Mouse (Mus musculus) bone marrow, adult 2 months (tissue): ENCODE data around the gene Traf5. TPM values are rescaled to one million over a fixed set of nuclear protein-coding genes. Genes with fewer than 3 reads are reported as not detected.

Source experiments
- H3K27ac ChIP-seq: fragments of 200-500 bp; 2 replicates; pipeline ENCODE4 v1.5.1; 2012; ENCODE audit warnings: low read depth, mild to moderate bottlenecking, control low read depth, inconsistent platforms, low read length; ENCODE audit not compliant: control insufficient read depth, poor library complexity, insufficient read depth
- H3K4me1 ChIP-seq: fragments of 200-500 bp; 2 replicates; pipeline ENCODE4 v1.6.1; 2011; ENCODE audit warnings: low read length; ENCODE audit not compliant: control insufficient read depth, insufficient read depth
- H3K4me3 ChIP-seq: fragments of 200-500 bp; replicated peaks from 2 replicates; pipeline ENCODE3; 2011; ENCODE audit warnings: mild to moderate bottlenecking, low read depth, low read length, control low read depth; ENCODE audit not compliant: control insufficient read depth
- CTCF ChIP-seq: fragments of 200-500 bp; IDR thresholded peaks from 2 replicates; pipeline ENCODE4 v1.5.1; 2011; ENCODE audit warnings: low read length, control low read depth; ENCODE audit not compliant: control insufficient read depth, insufficient read depth
- POLR2A ChIP-seq: fragments of 200-500 bp; IDR thresholded peaks from 2 replicates; pipeline ENCODE4 v1.6.1; 2011; ENCODE audit warnings: low read depth, mild to moderate bottlenecking, control low read depth, low read length, borderline replicate concordance; ENCODE audit not compliant: control insufficient read depth
- WGBS: fragments of 180-500 bp; shearing (Covaris S2); methylation state at CpG from one replicate; pipeline ENCODE4 v1.1.7; 2018; 5-methylcytosine and 5-hydroxymethylcytosine counted together
- polyA plus RNA-seq: library from polyadenylated mRNA; stranded (reverse); fragments of >200 nt; gene quantifications from 2 replicates; pipeline ENCODE4 v1.2.4, GENCODE M21; 2011; ENCODE audit warnings: low replicate concordance; ENCODE audit not compliant: missing spikeins, insufficient read depth, insufficient read length

Traf5 gene
- polyA plus RNA-seq, 1 experiment, result 35.4 TPM

- no peak for TF ChIP-seq POLR2A
- no peak for TF ChIP-seq CTCF
- Histone ChIP-seq H3K27ac (no peak overlapping the region), H3K4me3 (no peak overlapping the region), H3K4me1 (peaks cover 2% of the 10 kb centered on the region; the same call in 1 of the 2 replicates)
- WGBS, result 37% methylated on average over 2 of the region's 2 CpGs
These were observed 131.4 kb downstream of the Traf5 start for GRCm38 (mm10) chr1:191960946-191961345.

DNA sequence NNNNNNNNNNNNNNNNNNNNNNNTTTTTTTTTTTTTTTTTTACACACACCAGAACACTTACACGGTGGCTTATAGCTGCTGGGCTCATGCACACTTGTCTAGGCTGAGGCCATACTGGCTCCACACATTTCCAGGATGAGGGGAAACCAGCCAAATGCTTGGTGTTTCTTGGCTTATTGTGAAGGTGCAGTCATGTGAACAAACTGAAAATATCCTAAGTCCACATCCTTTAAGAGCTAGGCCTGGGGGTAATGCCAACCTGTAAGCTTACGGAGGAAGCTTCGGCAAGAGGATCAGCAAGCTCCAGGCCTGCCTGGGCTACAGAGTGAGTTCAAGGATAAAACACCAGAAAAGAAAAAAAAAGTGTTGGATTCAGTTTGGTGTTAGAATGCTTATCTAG, 135.0 kb downstream of the Traf5 start:
- H3K4me3 ChIP-seq, result no peak overlapping the region
- H3K27ac ChIP-seq, result no peak overlapping the region; the same call in 1 of the 2 replicates
- TF ChIP-seq CTCF (no peak), POLR2A (no peak)
- 70% methylated on average over 3 of the region's 3 CpGs for WGBS
- peaks cover 9% of the 10 kb centered on the region for H3K4me1 ChIP-seq

DNA sequence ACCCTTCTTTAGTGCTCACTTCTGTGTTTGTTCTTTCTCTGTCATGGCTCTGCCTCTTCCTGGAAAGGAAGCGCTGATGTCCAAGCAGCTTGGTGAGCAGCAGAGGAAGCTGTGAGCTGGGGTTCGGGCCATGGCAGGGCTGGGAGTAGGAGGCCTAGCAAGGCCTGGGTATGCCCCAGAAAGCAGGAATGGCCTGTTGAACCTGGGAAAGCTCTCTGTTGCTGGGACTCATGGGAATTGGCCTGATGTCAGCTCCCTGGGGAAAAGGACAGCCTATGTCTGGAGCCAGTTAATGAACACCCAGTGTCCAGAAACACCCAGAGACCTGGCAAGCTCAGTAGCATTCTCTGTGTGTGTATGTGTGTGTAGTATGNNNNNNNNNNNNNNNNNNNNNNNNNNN, 135.5 kb downstream of the Traf5 start:
- Histone ChIP-seq H3K4me1 (peaks cover 9% of the 10 kb centered on the region), H3K4me3 (peak overlapping the region; percentile 24), H3K27ac (peak overlapping the region; percentile 82)
- WGBS, result 48% methylated on average over 2 of the region's 2 CpGs
- TF ChIP-seq POLR2A, result no peak
- TF ChIP-seq CTCF, result no peak

GRCm38 (mm10) chr1:191956261-191956660, 136.1 kb downstream of the Traf5 start:
- H3K27ac ChIP-seq, result peak overlapping the region; percentile 82
- H3K4me3 ChIP-seq, result peak overlapping the region; percentile 45
- TF ChIP-seq CTCF, result no peak
- TF ChIP-seq POLR2A, result no peak
- peaks cover 9% of the 10 kb centered on the region for H3K4me1 ChIP-seq
- WGBS, result 24% methylated on average over 3 of the region's 3 CpGs

- Histone ChIP-seq H3K4me1 (peaks cover 9% of the 10 kb centered on the region), H3K4me3 (no peak overlapping the region), H3K27ac (peak overlapping the region; percentile 82)
- WGBS, result 1% methylated on average over 3 of the region's 3 CpGs
- TF ChIP-seq POLR2A (no peak), CTCF (no peak)
These were observed 137.3 kb downstream of the Traf5 start for GRCm38 (mm10) chr1:191955101-191955500.

DNA sequence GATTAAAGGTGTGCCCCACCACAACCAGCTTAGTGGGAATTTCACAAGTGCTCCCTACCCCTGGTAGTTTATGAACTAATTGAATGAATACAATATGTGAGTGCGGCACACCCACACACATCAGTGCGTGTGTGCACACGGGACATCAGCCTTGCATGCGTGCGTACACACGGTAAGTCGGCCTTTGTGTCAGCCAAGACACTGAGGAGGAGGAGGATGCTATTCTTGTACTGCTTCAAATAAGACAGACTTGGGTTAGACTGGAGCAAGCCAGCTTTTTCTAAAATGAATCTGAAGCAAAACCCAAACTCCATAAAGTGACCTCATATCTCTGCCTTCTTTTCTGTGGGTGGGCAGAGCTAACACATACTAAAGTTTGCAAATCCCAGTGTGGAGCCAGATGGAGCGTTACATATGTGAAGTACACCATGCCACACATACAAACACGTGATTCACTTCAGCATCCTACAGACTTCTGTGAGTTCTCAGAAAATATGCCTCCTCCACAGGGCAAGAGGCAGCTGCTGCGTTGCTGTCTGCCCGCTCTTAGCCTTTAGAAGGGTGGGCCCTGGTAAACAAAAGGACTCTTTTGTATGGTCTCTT, 139.5 kb downstream of the Traf5 start:
- Histone ChIP-seq H3K4me1 (peaks cover 8% of the 10 kb centered on the region), H3K27ac (no peak overlapping the region), H3K4me3 (no peak overlapping the region)
- no peak for TF ChIP-seq CTCF
- TF ChIP-seq POLR2A, result no peak
- 89% methylated on average over 11 of the region's 11 CpGs for WGBS

DNA sequence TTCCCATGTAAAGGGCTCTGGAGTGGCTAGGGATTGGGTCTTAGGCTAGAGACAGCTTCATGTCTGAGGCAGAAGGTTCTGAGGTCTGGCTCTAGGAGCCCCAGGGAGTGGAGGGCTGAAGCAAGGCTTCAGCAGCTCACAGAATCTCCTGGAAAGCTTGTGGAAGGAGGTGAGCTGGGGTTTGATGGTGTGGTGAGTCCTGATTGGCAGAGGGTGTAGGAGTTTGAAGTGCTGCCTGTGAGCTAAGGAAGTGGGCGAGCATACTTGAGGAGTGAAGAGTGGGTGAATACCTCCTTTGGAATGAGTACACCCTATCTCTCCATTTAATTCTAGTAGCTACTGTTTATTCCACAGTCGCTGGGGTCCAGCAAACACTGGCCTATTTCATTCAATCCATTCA, 141.7 kb downstream of the Traf5 start:
- no peak overlapping the region for H3K4me3 ChIP-seq
- 53% methylated on average over 2 of the region's 2 CpGs for WGBS
- peaks cover 5% of the 10 kb centered on the region; the same call in 1 of the 2 replicates for H3K4me1 ChIP-seq
- H3K27ac ChIP-seq, result no peak overlapping the region
- TF ChIP-seq POLR2A, result no peak
- no peak for TF ChIP-seq CTCF

GRCm38 (mm10) chr1:191948600-191948999, 143.8 kb downstream of the Traf5 start:
- Histone ChIP-seq H3K4me1 (no peaks in the 10 kb centered on the region; the same call in 1 of the 2 replicates), H3K4me3 (no peak overlapping the region), H3K27ac (no peak overlapping the region)
- WGBS, result 61% methylated on average over 8 of the region's 8 CpGs
- no peak for TF ChIP-seq CTCF
- TF ChIP-seq POLR2A, result no peak
